Comparison of ENCODE assay signal across 14 mouse cellular contexts in genomic region chr1:77275297-77275696, GRCm38 (mm10).
"Had no signal": no experiment of that assay in that cellular context is flagged by ENCODE, and none has a peak within 500 bp of the region (broad histone marks: within the 10 kb centered on the region; RNA-seq: fewer than 3 reads in every experiment).

No protein-coding gene starts in this region.

- H3K27me3 ChIP-seq: kidney, embryonic 15.5 days; liver, embryonic 15.5 days; midbrain, embryonic 15.5 days; neural tube, embryonic 12.5 days; stomach, embryonic 15.5 days had no signal

- DNase-seq: kidney, postnatal 14 days; lung, adult 2 months; lung, postnatal 36 days; right cerebral cortex, postnatal 14 days; thymus, adult 2 months; thymus, postnatal 25 days had no signal

- ATAC-seq: lung, postnatal 0 days; midbrain, embryonic 15.5 days had no signal

- H3K9me3 ChIP-seq: kidney, embryonic 15.5 days; limb, embryonic 10.5 days; liver, embryonic 15.5 days; midbrain, embryonic 15.5 days; neural tube, embryonic 12.5 days; stomach, embryonic 15.5 days had no signal

- H3K27ac ChIP-seq: kidney, embryonic 15.5 days; limb, embryonic 10.5 days; liver, embryonic 15.5 days; midbrain, embryonic 15.5 days; neural tube, embryonic 12.5 days; stomach, embryonic 15.5 days had no signal

- H3K9ac ChIP-seq: kidney, embryonic 15.5 days; liver, embryonic 15.5 days; midbrain, embryonic 15.5 days; neural tube, embryonic 12.5 days; stomach, embryonic 15.5 days had no signal

- H3K36me3 ChIP-seq: kidney, embryonic 15.5 days; limb, embryonic 10.5 days; liver, embryonic 15.5 days; midbrain, embryonic 15.5 days; neural tube, embryonic 12.5 days; stomach, embryonic 15.5 days had no signal

- H3K4me2 ChIP-seq: kidney, embryonic 15.5 days; liver, embryonic 11.5 days; liver, embryonic 15.5 days; midbrain, embryonic 15.5 days; neural tube, embryonic 12.5 days; stomach, embryonic 15.5 days had no signal

- H3K4me3 ChIP-seq: kidney, embryonic 15.5 days; limb, embryonic 10.5 days; liver, embryonic 15.5 days; midbrain, embryonic 15.5 days; neural tube, embryonic 12.5 days; stomach, embryonic 15.5 days had no signal

- H3K4me1 ChIP-seq: neural tube, embryonic 12.5 days; stomach, embryonic 15.5 days had no signal
